Mouse (Mus musculus) C2C12 (cell line): ENCODE data around the gene Capn8.
A peak's percentile ranks its signal among the peaks of the same experiment; 100 is the strongest.

Source experiments
- CEBPB ChIP-seq: IDR thresholded peaks from one replicate; pipeline ENCODE4 v1.6.1; 2011; ENCODE audit warnings: low read depth, mild to moderate bottlenecking, control low read depth, moderate library complexity
- CTCF ChIP-seq: IDR thresholded peaks from one replicate; pipeline ENCODE4 v1.5.1; 2011; ENCODE audit not compliant: control insufficient read depth, insufficient read depth, insufficient read length
- MYOD1 ChIP-seq: IDR thresholded peaks from one replicate; pipeline ENCODE4 v1.6.1; 2011; ENCODE audit warnings: low read depth; ENCODE audit not compliant: control insufficient read depth, insufficient read length
- MYOG ChIP-seq: IDR thresholded peaks from one replicate; pipeline ENCODE4 v1.6.1; 2011; ENCODE audit not compliant: control insufficient read depth, insufficient read length; ENCODE audit errors: extremely low read depth
- USF1 ChIP-seq: IDR thresholded peaks from one replicate; pipeline ENCODE4 v1.6.1; 2011; ENCODE audit warnings: low read depth, mild to moderate bottlenecking, control low read depth, moderate library complexity

DNA sequence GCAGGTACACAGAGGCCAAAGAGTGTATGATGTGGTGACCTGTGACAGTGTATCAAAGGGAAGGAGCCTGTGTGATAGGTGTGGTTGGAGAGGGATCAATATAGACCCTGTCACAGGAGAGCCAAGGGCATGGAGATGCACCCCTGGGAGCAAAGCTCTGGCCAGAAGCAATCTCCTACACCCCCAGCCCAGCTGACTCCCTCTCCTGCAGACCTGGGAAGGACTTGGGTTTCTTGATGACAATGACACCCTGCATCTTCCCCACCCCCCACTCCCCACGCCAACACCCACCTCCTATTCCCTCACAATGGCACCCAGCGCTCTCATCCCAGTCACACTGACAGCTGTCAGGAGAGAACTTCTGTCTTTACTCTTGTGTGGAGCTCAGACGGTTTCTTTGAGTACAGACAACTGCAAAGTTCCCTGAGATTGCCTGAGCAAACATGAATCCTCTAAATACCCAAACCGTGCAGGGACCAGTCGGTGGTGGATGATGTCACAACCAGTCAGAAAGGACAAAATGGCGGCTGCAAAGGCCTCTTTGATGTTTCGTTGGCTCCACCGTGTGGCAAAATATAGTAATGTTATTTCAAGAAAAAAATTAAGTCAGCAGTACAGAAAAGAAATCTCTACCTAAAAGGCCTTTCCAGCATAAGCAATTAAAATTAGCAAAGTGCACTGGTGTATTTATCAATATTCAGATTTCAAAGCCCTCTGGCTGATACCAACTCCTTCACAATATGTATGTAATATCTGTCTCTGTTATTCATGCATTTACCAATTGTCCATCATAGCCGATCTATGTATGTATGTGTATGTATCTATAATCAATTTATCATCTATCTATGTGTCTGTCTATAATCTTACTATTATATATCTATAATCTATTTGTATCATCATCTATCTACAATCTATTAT, 25.5 kb upstream of the Capn8 start:
- TF ChIP-seq CTCF = no peak
- TF ChIP-seq USF1 = no peak
- TF ChIP-seq CEBPB = peak; percentile 75
- no peak for TF ChIP-seq MYOD1
- TF ChIP-seq MYOG = no peak
